Mouse (Mus musculus) hindbrain, embryonic 12.5 days (tissue): ENCODE measurements around the gene Abcd2. TPM values are rescaled to one million over a fixed set of nuclear protein-coding genes. Genes with fewer than 3 reads are reported as not detected.
A peak's percentile ranks its signal among the peaks of the same experiment; 100 is the strongest.

Experiments used
- ATAC-seq: fragments of 200-750 bp; cut with Nextera tagmentation; 2 replicates; pipeline ENCODE4 v1.8.0; 2017; ENCODE audit warnings: moderate TSS enrichment; ENCODE audit not compliant: low FRiP score
- H3K27ac ChIP-seq: fragments of 300-500 bp; sonication (generic); 2 replicates; pipeline ENCODE4 v1.5.1; 2016; ENCODE audit warnings: mild to moderate bottlenecking
- H3K27me3 ChIP-seq: fragments of 300-500 bp; sonication (generic); 2 replicates; pipeline ENCODE4 v1.6.1; 2016; ENCODE audit warnings: mild to moderate bottlenecking
- H3K36me3 ChIP-seq: fragments of 300-500 bp; sonication (generic); 2 replicates; pipeline ENCODE4 v1.6.1; 2016; ENCODE audit warnings: mild to moderate bottlenecking
- H3K4me1 ChIP-seq: fragments of 300-500 bp; sonication (generic); 2 replicates; pipeline ENCODE4 v1.6.1; 2016
- H3K4me2 ChIP-seq: fragments of 300-500 bp; sonication (generic); replicated peaks from 2 replicates; pipeline ENCODE4 v1.6.1; 2016; ENCODE audit warnings: mild to moderate bottlenecking
- H3K4me3 ChIP-seq: fragments of 300-500 bp; sonication (generic); 2 replicates; pipeline ENCODE4 v1.5.1; 2016; ENCODE audit warnings: mild to moderate bottlenecking
- H3K9ac ChIP-seq: fragments of 300-500 bp; sonication (generic); 2 replicates; pipeline ENCODE4 v1.6.1; 2016; ENCODE audit warnings: mild to moderate bottlenecking, moderate library complexity
- H3K9me3 ChIP-seq: fragments of 300-500 bp; sonication (generic); replicated peaks from 2 replicates; pipeline ENCODE4 v1.6.1; 2016; ENCODE audit warnings: mild to moderate bottlenecking
- WGBS: fragments of 180-500 bp; shearing (Covaris S2); methylation state at CpG from one replicate; pipeline ENCODE4 v1.1.7; 2016; 5-methylcytosine and 5-hydroxymethylcytosine counted together
- polyA plus RNA-seq: library from polyadenylated mRNA; unstranded; fragments of >200 nt; fragmentation: Nextera tagmentation; extraction: Ambion mirVana; gene quantifications from 2 replicates; pipeline ENCODE4 v1.2.1, GENCODE M21; 2016

The Abcd2 gene
- polyA plus RNA-seq, 1 experiment from 2014 or later = 13.9 TPM

DNA sequence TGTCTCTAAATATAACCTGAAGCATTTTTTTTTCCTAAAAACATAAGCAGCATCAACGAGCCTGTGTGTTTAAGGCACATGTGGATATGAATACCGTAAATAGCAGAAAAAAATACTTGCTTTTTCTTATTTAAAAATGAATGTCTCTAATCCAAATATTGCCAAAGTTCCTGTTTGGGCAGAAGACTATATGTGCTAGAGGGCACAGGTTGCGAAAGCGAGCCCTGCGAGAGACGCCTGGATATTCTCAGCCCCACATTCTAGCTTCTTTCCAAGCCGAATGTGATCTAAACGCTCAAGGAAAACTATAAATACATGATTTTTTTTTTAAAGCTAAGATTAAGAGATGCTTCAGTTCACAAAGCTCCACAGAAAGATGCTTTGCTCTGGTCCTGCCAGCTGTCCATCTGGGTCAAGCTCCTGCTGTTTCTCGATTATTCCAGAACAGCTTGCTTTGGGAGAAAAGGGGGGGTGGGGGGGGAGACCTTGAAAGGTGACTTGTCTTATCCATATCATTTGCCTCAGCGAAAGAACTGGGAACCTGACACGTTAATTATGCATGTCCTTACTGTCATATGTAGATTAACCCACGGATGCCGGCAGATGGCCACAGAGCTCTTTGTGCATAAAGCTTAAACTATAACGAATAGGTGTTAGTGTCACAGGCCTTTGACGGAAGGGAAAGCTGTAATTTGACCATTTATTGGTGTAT lies 11.5 kb downstream of the Abcd2 start:
- 59% methylated on average over 15 of the region's 15 CpGs for WGBS
- H3K27me3 ChIP-seq = no peaks in the 10 kb centered on the region
- ATAC-seq = peak; percentile 54; the same call in 1 of the 2 replicates

DNA sequence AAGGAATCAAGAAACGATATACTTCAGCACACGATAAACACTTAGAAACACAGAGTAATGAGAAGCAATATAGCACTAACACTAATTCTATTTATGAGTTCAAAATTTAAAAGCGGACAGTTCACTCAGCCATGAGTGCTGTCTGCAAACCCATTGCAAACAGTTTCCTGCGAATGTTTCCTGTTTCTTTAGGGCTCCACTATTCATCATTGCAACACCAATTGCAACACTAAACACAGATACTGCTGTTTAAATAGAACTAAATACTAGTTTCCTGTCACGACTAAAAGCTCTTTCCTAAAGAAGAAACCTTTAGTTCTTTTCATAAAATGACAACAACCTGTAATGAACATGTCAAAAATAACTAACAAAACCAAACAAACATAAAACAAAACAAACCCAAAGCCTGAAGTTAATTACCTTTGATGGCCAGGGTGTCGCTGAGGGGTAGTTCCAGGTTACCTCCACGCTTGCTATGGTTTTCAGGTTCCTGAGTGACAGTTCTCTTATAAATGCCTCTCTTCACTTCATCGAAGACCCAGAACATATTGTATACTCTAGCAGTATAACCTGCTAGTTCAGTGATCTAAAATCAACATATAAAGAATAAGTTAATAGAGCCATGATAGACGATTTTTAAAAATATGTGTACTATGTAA lies 12.8 kb downstream of the Abcd2 start:
- H3K4me2 ChIP-seq = no peak overlapping the region
- no peak overlapping the region for H3K4me3 ChIP-seq
- no peak overlapping the region for H3K9ac ChIP-seq
- no peaks in the 10 kb centered on the region for H3K36me3 ChIP-seq
- H3K9me3 ChIP-seq = no peaks in the 10 kb centered on the region
- no peak for ATAC-seq
- H3K27me3 ChIP-seq = no peaks in the 10 kb centered on the region
- H3K27ac ChIP-seq = no peak overlapping the region
- 83% methylated on average over 9 of the region's 9 CpGs for WGBS
- peaks cover 7% of the 10 kb centered on the region for H3K4me1 ChIP-seq

More for the DNA sequence above, 11.5 kb downstream of the Abcd2 start:
- no peak overlapping the region for H3K9ac ChIP-seq
- no peak overlapping the region for H3K4me2 ChIP-seq
- H3K4me1 ChIP-seq = peaks cover 7% of the 10 kb centered on the region
- H3K27ac ChIP-seq = peak overlapping the region; percentile 48; the same call in 1 of the 2 replicates
- H3K4me3 ChIP-seq = no peak overlapping the region
- H3K36me3 ChIP-seq = no peaks in the 10 kb centered on the region
- no peaks in the 10 kb centered on the region for H3K9me3 ChIP-seq

DNA sequence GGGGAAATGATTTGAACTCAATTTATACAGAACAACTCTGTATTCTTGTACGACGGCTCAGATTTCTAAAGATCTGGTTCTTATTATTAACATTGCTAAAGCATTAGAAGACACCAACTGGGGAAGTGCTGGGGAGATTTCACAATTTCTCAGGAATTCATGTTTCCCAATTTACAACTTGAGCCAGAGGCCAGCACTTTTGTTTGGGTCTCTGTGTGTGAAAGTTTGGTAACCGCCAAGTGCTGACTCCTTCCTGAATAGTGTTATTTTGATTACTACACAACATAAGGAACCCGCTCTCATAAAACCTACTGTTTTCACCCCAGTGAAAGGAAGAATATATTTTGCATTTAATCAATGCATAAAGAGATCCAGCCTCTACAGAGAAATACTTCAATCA lies 19.4 kb downstream of the Abcd2 start:
- WGBS = 77% methylated on average over 4 of the region's 4 CpGs

DNA sequence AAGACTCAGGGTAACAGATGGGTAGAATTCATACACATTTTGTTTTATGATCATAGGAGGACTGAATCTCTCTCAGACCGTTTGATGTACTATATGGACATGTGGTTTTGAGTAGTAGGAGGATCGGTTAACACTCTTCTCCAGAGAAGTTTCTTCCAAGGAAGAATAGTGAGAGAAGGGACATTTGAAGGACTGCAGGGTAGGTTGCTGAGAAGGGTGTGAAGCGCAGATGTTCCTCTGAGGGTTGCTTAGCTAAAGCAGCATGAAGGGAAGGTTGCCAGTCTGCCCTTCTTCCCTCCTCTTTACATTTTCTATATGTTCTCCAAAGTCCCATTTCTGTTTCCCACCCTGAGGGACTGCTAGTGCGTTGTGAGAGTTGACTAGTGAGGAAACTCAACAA lies 20.3 kb downstream of the Abcd2 start:
- H3K4me1 ChIP-seq = peaks cover 7% of the 10 kb centered on the region; the same call in 1 of the 2 replicates
- no peak overlapping the region for H3K27ac ChIP-seq
- no peaks in the 10 kb centered on the region for H3K9me3 ChIP-seq
- H3K4me2 ChIP-seq = no peak overlapping the region
- 83% methylated on average over 4 of the region's 4 CpGs for WGBS
- no peak for ATAC-seq
- H3K9ac ChIP-seq = no peak overlapping the region
- H3K36me3 ChIP-seq = no peaks in the 10 kb centered on the region
- H3K27me3 ChIP-seq = no peaks in the 10 kb centered on the region
- no peak overlapping the region for H3K4me3 ChIP-seq

More for the DNA sequence above, 19.4 kb downstream of the Abcd2 start:
- Histone ChIP-seq H3K9ac (no peak overlapping the region), H3K9me3 (no peaks in the 10 kb centered on the region), H3K4me2 (no peak overlapping the region), H3K27me3 (no peaks in the 10 kb centered on the region), H3K36me3 (no peaks in the 10 kb centered on the region), H3K4me1 (peaks cover 7% of the 10 kb centered on the region; the same call in 1 of the 2 replicates), H3K4me3 (no peak overlapping the region), H3K27ac (no peak overlapping the region)
- no peak for ATAC-seq

DNA sequence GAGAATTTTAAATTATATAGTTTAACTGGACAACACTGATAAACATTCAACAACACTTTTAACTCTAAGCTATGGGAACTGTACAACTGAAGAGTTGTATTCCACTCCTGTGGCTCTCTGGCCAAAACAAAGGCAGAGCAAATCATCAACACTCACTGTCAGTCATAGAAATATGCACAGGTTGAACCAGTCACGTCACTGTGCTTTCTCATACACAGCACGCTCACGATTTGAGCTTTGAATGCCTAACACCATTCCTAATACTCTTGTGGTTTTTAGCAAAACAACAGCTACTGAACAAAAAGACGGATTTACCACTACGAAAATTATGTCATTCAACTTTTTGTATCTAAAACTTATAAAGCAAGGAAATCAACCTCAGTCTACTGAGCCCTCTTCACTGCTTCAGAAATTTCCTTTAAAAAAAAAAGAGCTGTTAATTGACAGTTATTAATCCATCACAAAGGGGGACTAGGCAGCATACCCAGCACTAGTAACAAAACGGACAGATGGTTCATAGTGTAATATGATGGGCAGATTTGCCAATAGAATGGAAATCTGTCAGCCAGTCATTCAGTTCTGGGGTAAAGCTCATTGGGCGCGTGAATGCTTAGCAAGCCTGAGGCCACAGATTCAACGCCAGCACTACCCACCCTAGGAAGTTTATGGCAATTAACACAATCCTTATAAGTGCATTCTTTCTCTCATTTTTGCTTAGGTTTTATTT lies 20.8 kb downstream of the Abcd2 start:
- Histone ChIP-seq H3K9ac (no peak overlapping the region), H3K4me2 (no peak overlapping the region), H3K27ac (no peak overlapping the region), H3K4me3 (no peak overlapping the region), H3K36me3 (no peaks in the 10 kb centered on the region), H3K27me3 (no peaks in the 10 kb centered on the region), H3K9me3 (no peaks in the 10 kb centered on the region), H3K4me1 (peaks cover 7% of the 10 kb centered on the region; the same call in 1 of the 2 replicates)
- 67% methylated on average over 9 of the region's 9 CpGs for WGBS
- ATAC-seq = no peak

DNA sequence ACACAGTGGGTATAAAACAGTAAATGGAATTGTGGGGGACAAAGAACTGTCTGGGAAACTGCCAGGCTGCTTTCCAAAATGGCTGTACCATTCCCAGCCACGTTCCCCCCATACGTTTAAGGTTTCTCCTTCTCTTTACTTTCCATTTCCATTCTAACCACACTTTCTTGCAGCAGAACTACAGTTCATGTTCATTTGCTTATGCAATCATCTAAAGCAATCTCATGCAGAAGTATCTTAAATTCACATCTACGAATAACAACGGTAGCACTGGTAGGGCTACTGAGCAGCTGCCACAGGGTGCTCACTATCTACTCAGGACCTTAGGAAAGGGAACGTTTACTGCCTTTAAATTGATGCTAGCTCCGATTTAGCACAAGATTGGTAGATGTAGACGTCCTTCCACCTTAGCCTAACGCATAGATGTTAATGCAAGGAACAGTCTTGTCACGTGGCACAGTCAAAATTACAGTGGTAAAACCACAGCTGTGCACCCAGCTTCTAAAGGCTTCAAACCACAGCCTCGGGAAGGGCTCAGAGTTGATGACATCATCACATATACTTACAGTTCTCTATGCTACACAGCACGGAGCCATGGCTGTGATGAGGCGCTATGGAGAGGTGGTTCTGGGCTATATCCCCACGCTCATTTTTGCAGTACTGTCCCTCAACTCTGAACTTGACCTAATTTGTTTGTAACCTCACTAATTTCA lies 23.6 kb downstream of the Abcd2 start:
- no peak overlapping the region for H3K4me2 ChIP-seq
- H3K36me3 ChIP-seq = no peaks in the 10 kb centered on the region
- H3K9ac ChIP-seq = no peak overlapping the region
- H3K27me3 ChIP-seq = no peaks in the 10 kb centered on the region
- H3K4me3 ChIP-seq = no peak overlapping the region
- 91% methylated on average over 13 of the region's 13 CpGs for WGBS
- H3K27ac ChIP-seq = no peak overlapping the region
- no peak for ATAC-seq
- H3K4me1 ChIP-seq = peaks cover 9% of the 10 kb centered on the region; the same call in 1 of the 2 replicates
- H3K9me3 ChIP-seq = no peaks in the 10 kb centered on the region

DNA sequence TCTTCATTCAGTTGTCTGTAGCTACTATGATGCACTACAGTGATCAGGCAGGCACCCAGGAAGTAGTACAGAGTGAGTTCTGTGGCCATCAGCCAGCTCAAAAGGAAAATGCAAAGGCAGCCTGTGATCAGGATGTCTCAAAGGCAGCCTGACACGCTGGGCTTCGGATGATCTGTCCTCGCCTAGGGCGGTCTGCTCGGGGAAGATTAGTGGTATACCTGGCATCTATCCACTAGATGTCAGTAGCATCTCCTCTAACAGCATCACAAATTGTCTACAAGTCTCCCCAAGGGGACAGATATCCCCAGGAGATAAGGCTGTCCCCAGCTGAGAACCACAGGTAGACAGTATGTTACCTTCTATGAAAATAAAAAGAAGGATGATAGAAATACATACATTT lies 26.6 kb downstream of the Abcd2 start:
- ATAC-seq = peak; percentile 35; the same call in 1 of the 2 replicates
- Histone ChIP-seq H3K4me2 (no peak overlapping the region), H3K4me1 (0 out of 2 replicates have a peak, but pooled peaks cover 2% of the 10 kb centered on the region), H3K9me3 (no peaks in the 10 kb centered on the region), H3K4me3 (no peak overlapping the region), H3K27me3 (no peaks in the 10 kb centered on the region), H3K9ac (no peak overlapping the region), H3K27ac (no peak overlapping the region), H3K36me3 (no peaks in the 10 kb centered on the region)
- 1% methylated on average over 5 of the region's 5 CpGs for WGBS

DNA sequence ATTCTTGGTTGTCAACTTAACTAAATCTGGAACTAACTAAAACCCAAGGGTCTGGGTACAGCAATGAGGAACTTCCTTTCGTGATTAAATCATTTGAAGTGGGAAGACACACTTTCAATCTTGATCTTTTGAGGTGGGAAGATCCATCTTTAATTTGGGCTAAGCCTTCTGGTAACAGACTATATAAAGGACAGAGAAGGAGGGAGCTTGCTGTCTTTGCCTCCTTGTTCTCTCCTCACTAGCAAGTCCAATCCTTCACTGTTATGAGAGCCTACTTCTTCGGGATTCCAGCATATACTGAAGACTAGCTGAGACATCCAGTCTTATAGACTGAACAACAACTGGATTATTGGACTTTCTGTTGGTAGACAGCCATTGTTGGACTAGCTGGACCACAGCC lies 28.1 kb downstream of the Abcd2 start:
- ATAC-seq = no peak
- 94% methylated on average over 2 of the region's 2 CpGs for WGBS

DNA sequence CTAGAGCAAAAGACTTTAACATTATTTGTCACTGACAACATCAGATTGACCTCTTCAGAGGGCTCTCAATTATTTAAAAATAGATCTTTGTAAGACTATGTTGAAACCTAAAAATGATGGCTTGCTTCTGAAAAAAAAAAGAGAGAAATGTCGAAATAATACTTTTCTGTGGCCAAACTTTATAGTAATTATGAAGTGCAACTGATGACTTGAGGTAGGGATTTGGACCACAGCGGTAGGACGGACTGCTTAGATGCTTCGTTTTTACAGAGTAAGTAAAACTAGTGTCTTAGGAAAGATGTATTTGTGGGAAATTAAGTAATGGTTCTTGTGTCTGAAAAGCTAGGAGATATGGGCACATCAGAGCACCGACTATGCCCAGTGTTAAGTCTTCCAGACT lies 30.4 kb downstream of the Abcd2 start:
- no peak overlapping the region for H3K4me2 ChIP-seq
- no peak for ATAC-seq
- H3K4me3 ChIP-seq = no peak overlapping the region
- H3K27me3 ChIP-seq = no peaks in the 10 kb centered on the region
- H3K4me1 ChIP-seq = 0 out of 2 replicates have a peak, but pooled peaks cover 2% of the 10 kb centered on the region
- 89% methylated on average over 5 of the region's 5 CpGs for WGBS
- no peaks in the 10 kb centered on the region for H3K9me3 ChIP-seq
- peaks cover 19% of the 10 kb centered on the region for H3K36me3 ChIP-seq
- no peak overlapping the region for H3K27ac ChIP-seq
- H3K9ac ChIP-seq = no peak overlapping the region

More for the DNA sequence above, 28.1 kb downstream of the Abcd2 start:
- H3K9ac ChIP-seq = no peak overlapping the region
- H3K27me3 ChIP-seq = no peaks in the 10 kb centered on the region
- no peak overlapping the region for H3K27ac ChIP-seq
- H3K4me3 ChIP-seq = no peak overlapping the region
- 0 out of 2 replicates have a peak, but pooled peaks cover 2% of the 10 kb centered on the region for H3K4me1 ChIP-seq
- H3K36me3 ChIP-seq = peaks cover 6% of the 10 kb centered on the region
- no peak overlapping the region for H3K4me2 ChIP-seq
- H3K9me3 ChIP-seq = no peaks in the 10 kb centered on the region

DNA sequence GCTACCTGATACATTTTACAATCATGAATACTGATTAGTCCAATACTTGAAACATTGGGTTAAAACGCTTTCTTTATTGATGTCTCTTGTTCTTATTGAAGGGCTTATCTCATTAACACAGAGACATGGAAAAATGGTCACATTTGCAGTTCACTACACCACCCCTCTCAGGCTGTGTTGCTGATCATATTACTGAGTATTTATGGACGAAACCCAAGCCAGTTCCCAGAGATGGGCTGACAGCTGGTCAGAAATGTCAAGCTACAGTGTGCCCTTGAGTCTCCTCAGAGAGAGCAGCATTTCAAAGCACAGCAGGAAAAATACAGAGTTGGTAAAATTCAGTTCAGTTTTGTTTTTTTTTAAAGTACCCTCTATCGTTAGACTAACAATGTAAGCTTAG lies 38.3 kb downstream of the Abcd2 start:
- Histone ChIP-seq H3K27me3 (no peaks in the 10 kb centered on the region), H3K36me3 (peaks cover 38% of the 10 kb centered on the region), H3K9me3 (peaks cover 7% of the 10 kb centered on the region; the same call in 1 of the 2 replicates), H3K4me2 (no peak overlapping the region), H3K9ac (no peak overlapping the region), H3K4me1 (no peaks in the 10 kb centered on the region), H3K4me3 (no peak overlapping the region), H3K27ac (no peak overlapping the region)
- ATAC-seq = no peak
- 71% methylated on average over 3 of the region's 3 CpGs for WGBS

DNA sequence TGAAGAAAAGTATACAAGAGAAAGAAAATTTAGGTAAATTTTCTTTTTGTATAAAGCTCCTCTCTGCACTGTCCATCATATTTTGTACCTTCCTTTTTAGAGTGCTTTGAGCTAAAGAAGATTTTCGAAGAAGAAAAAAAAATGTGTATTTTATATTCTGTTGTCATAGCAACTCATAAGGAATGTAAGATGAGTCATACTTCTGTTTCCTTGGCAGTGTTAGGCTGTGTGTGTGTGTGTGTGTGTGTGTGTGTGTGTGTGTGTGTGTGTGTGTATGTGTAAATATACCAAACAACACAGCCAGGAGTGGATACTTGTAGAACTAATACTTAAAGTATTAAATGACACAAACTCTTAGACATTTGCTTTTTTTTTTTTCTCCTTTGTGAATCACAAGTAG lies 39.0 kb downstream of the Abcd2 start:
- Histone ChIP-seq H3K27me3 (no peaks in the 10 kb centered on the region), H3K36me3 (peaks cover 42% of the 10 kb centered on the region), H3K9ac (no peak overlapping the region), H3K27ac (no peak overlapping the region), H3K4me3 (no peak overlapping the region), H3K9me3 (peaks cover 7% of the 10 kb centered on the region; the same call in 1 of the 2 replicates), H3K4me1 (no peaks in the 10 kb centered on the region), H3K4me2 (no peak overlapping the region)
- 74% methylated on average over 1 of the region's 1 CpGs for WGBS
- ATAC-seq = no peak

DNA sequence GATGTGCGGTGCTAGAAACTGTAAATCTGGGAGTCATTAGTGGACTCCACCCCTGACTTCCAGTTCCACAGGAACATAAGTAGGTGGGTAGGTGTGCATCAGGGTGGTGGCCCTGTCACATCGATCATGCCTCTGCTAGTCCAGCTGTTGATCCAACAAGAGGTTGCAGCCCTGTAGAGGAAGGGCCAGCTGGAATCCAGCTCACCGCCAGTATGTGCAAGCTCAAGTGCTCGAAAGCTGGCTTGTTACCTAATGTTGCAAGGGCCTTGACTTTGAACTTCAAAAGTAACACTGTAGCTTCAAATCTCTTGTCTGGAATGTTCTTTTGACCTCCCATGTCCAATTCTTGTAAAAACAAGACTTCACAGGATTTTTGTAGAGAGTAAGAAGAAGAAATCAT lies 67.0 kb downstream of the Abcd2 start:
- Histone ChIP-seq H3K27me3 (no peaks in the 10 kb centered on the region), H3K4me2 (no peak overlapping the region), H3K4me3 (no peak overlapping the region), H3K4me1 (no peaks in the 10 kb centered on the region), H3K9ac (no peak overlapping the region), H3K36me3 (no peaks in the 10 kb centered on the region), H3K27ac (no peak overlapping the region), H3K9me3 (no peaks in the 10 kb centered on the region)
- no peak for ATAC-seq
- 81% methylated on average over 4 of the region's 4 CpGs for WGBS
